Mouse (Mus musculus): ENCODE measurements around the gene Vamp2.

DNA sequence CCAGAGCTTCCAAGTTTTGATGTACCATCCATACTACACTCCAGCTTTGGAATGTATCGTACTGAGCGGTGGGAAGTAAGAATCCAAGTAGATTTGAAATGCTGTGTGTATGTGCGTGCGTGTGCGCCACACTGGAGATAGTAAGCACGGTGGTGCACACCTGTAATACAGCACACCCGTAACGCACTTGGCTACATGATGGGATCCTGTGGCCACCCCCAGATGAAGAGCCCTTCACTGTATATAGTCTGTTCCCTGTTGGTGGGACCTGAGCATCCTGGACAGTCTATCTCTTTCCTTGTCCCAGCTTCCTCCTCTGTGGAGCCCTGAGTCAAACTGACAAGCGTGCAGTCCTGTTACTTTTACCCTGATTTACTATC is 41.9 kb upstream of the Vamp2 start:
- TF ChIP-seq CTCF (IDR thresholded peaks at IDR 0.05; ENCODE audit: control insufficient read depth, insufficient read depth, low read length) (no peak), POLR2A (IDR thresholded peaks at IDR 0.05; ENCODE audit: borderline replicate concordance, control insufficient read depth, low read depth, low read length) (no peak)

All from bone marrow, adult 2 months (tissue).